Mouse (Mus musculus) fat pad, adult 2 months (tissue): ENCODE results near the gene Trim75.
"Not testable (repeated sequence)": the region's sequence is repeated elsewhere in the genome, so short reads cannot be mapped to it uniquely, and the experiment has no call there.

ENCODE experiments used
- DNase-seq: peaks from one replicate; pipeline ENCODE4 v3.0.0-alpha.2; 2011; ENCODE audit warnings: low read depth, low spot score; ENCODE audit errors: extremely low read depth

The Trim75 gene

GRCm38 (mm10) chr8:64987731-64988130 lies at the start of gene Trim75:
TSS of gene Trim75 (minus strand) at chr8:64987831.
- DNase-seq: no peak

- DNase-seq: no peak
Observed at GRCm38 (mm10) chr8:65037117-65037533, 49.5 kb upstream of the Trim75 start, which contains the start of gene Apela. TSS of gene Apela (minus strand) at chr8:65037336.

DNA sequence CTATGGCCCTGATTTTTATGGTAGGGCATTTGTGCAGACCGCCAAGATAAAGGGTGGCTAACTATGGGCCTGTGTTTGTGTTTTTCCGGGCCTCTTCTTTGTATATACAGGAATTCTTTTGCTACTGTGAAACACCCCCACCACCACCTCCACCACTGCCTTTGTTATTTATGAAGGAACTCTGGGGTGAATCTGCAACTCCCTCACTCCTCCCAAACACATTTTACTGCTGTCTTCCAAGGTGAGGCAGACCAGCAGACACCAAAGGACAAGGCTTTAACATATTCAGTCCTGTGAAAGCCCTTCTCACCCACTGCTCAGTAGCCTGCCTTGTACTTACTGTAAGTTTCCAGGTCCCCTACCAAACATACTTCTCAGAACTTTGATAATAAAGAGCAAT lies 46.5 kb upstream of the Trim75 start:
- no peak for DNase-seq

DNA sequence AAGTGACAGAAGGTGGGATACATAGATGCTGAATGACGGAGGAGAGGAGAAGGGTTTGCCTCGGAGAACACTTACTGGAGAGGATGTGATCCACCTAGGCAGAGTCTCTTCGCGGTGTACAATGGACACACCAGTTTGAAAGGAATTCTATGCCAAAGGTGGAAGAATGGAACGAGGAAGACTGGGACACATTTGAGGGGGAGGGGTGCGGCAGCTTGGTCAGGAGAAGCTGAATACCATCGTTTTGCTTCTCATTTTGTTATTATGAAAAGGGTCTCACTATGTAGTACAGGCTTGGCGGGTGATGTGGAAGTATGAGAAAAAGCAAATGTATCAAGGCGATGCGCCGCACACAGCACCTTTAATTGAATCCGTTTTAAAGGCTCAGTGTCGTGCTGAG lies 45.4 kb upstream of the Trim75 start:
- no peak for DNase-seq

DNA sequence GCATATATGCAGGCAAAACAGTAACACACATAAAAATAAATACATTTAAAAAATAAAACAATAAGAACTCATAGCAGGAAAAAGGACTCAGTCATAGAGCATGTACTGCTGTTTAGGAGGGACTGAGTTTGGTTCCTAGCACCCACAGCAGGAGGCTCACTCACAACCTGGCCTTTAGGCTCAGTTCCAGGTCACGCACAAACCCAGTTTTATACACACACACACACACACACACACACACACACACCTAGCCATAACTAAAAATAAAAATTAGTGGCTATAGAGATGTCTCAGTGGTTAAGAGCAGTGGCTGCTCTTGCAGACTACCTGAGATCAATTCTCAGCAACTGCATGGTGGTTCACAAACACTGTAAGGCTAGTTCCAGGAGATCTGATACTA lies 44.5 kb upstream of the Trim75 start:
- DNase-seq: no peak

GRCm38 (mm10) chr8:65030735-65031485 lies 43.3 kb upstream of the Trim75 start:
- DNase-seq: no peak

DNA sequence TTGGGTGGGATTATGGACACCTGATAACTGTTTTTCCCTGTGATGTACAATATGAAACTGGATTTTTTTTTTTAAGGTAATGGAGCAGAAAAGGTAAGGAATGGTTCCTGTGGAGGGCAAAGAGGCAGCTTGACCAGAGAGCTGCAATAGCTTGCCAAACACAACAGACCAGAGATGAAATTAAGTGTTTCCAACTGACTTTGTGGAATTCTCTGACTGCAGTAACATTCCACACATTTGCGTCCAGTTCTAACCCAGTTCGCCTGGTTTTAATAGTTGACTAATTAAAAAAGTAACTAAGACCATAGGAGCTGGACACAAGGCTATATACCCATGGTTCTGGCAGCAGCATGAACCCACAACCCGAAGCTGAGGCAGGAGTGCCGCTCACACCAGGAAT lies 42.1 kb upstream of the Trim75 start:
- DNase-seq: no peak

- DNase-seq: no peak
Observed at GRCm38 (mm10) chr8:65028959-65029686, 41.5 kb upstream of the Trim75 start.

DNA sequence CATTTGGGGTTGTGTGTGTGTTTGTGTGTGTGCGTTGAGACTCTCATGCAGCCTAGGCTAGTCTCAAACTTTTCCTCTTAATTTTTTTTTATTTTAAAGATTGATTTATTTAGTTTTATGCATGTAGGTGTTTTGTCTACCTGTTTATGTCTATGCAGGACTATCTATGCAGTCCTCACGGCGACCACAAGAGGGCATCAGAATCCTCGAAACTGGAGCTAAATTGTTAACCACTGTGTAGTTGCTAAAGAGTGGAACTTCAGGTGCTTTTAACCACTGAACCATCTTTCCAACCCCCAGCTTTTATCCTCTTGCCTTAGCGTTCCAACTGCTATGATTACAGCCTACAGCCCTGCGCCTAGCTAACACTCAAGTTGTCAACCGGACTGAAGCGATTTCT lies 34.9 kb upstream of the Trim75 start:
- DNase-seq: no peak

DNA sequence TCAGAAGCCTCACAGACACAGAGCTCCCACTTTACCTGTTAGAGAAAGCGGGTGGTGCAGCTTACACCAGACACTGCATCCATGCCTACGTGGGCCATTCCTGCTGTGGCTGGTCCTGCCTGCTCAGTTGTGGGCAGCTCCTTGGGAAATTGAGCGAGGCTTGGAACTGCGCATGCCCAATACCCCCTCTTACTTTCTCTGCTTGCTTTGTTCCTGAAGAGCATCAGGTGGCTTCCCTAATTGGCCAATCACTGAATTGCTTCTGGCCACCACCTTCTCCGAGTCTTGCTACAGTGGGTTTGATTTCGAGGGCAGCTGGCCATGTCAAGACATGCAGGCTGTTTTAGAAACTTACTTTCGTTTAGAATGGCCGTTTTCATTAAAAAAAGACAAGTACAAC lies 30.8 kb upstream of the Trim75 start, which contains the start of the genes Trim61 and Trim60:
Gene Trim61, minus strand, starts transcription at position 101 of the 400 bp plus-strand sequence.
Gene Trim60, minus strand, starts transcription at position 162 of the 400 bp plus-strand sequence.
- DNase-seq: no peak

DNA sequence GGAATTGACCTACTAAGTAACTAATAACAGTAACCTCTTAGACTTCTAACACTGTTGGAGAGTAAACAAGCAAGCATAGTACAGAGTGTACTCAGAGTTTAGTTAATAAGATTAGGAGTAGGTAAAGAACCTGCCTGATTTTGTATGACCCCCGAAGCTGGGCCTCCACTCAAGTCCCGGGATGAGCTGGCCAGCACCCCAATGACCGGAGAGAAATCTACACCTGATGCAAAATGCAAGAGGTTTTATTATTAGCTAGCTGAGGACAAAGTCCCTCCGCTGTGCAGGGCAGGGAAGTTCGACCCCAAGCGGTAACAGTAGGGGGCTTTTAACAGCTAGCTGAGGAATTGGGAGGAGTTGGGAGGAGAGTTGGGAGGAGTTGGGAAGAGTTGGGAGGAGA lies 20.0 kb upstream of the Trim75 start:
- DNase-seq: not testable (repeated sequence)

DNA sequence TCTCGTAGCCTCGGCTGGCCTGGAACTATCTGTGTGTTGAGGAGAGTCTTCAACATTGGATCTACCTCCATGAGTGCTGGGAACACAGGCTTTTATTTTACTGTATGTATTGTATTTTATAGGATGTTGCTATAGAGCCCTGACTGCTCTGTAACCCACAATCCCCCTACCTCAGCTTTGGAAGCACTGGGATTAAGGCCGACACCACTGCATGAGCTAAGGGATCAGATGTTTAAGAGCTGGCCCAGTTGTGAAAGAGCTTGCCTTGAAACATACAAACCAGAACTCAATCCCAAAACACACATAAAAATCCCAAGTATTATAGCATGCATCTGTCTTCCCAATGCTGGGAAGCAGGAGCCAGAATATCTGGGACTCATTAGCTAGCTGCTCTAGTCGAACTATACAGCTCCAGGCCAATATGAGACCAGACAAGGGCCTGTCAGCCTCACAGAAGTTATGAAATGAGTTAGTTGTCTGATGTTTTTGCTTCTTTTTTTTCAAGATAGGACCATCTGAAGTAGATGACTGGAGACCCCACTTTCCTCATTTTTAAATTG lies 11.3 kb upstream of the Trim75 start:
- DNase-seq: no peak

DNA sequence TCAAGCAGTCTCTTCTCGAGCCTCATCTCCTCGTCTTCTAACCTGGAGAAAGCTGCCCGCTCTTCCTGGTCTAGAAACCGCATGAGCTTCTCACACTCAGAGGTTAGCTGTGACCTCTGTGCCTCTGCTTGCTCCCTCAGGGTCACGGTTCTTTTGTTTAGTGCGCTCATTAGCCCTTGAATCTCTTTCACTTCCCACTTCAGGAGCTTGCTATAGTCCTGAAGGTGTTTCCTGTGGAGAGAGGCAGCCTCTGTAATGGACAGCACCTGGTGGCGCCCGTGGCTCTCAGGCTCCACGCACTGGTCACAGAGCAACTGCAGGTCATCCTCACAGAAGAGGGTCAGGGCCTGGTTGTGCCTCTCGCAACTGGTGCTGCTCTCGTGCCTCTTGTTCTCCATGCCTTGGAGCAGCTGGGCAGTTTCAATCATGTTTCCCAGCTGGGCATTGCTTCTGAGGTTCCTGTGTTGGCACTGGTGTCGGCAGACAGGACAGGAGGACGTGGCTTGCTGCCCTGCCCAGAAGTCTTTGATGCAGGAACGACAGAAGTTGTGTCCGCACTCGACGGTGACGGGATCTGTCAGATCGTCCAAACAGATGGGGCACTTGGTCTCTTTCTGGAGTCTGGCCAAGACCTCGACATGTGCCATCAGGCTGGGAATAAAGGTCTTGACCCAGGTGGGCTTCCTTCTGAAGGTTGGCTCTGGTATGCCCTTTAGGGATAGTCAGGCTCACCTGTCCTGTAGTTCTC lies 4.3 kb downstream of the Trim75 start:
- DNase-seq: no peak

GRCm38 (mm10) chr8:64962836-64963235 lies 24.8 kb downstream of the Trim75 start:
- DNase-seq: no peak

GRCm38 (mm10) chr8:64959025-64959424 lies 28.6 kb downstream of the Trim75 start:
- no peak for DNase-seq

GRCm38 (mm10) chr8:64952101-64952500 lies 35.5 kb downstream of the Trim75 start:
- no peak for DNase-seq

DNA sequence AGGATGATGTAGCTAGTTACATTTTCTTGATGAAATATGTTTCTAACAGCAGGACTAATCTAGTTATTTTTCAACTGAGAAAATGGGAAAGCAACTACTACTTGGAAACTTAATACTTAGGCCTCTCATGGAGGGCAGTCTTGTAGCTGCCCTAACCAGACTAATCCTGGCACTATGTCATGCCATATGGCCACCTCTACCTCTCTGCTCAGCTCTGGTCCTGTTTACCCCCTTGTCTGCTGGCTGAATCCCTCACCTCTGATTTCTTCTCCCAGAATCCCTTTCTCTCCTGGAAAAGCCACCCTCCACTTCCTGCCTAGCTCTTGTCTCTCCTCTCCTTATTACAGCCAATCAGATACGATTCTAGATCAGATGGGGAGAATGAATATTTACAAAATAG lies 39.3 kb downstream of the Trim75 start:
- no peak for DNase-seq

- DNase-seq: no peak
Observed at GRCm38 (mm10) chr8:64947698-64948034, 40.0 kb downstream of the Trim75 start.

DNA sequence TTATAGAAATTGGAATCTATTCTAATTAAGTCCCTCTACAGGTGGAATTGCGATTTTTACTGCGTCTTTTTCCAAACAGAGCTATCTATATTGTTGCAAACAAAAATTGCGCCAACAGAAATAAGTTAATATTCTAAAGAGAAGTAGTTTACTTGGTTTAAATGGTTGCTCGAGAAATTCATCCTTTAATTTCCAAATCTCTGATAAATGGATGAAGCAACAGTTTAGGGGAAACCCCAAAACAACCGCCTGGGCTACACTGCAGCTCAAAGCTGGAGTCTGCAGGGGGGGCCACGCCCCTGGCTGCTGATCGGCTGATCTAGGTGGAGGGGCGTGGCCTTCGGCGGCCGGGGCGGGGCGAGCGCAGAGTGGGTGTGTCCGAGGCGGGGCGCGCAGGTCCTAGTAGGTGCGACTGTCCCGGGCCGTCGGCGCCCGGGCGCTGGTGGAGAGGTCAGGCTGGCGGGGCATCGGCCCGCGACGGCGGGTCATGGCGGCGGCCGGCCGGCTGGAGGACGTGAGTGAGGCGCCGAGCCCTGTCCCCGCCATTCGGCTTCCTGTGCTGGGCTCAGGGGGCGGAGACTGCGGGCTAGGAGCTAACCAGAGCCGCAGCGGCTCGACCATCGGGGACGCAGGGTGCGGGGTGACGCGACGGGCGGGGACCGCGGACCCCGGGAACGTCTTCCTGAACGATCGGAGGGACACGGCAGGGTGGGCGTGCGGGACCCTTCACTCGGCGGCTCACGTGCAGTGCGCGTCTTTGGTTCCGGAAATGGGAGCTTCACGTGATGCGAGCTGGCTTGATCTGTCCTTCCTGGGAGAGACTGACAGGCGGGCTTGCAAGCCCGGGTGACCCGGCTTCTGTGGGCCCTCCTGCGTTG lies 40.6 kb downstream of the Trim75 start, which contains the start of gene Tmem192:
Gene Tmem192, plus strand, starts transcription at position 366 of the 878 bp plus-strand sequence.
- no peak for DNase-seq

DNA sequence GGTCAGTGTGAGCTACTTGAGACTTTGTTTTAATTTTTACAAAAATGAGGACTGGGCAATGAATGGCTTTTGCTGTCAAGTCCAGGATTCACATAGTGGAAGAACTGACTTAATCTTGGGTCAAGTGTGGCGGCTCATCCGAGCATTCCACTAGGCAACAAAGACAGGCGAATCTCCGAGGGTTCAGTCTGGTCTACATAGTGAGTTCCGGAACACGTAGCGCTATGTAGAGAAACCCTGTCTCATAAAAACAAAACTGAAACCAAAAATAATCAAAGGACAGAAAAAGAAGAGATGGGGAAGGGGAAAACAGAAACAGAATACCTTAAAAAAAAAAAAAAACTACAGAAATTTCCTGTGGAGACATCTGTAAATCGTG lies 41.2 kb downstream of the Trim75 start:
- no peak for DNase-seq
